Mouse (Mus musculus): ENCODE data around the gene Gpatch4.

Gpatch4 gene

DNA sequence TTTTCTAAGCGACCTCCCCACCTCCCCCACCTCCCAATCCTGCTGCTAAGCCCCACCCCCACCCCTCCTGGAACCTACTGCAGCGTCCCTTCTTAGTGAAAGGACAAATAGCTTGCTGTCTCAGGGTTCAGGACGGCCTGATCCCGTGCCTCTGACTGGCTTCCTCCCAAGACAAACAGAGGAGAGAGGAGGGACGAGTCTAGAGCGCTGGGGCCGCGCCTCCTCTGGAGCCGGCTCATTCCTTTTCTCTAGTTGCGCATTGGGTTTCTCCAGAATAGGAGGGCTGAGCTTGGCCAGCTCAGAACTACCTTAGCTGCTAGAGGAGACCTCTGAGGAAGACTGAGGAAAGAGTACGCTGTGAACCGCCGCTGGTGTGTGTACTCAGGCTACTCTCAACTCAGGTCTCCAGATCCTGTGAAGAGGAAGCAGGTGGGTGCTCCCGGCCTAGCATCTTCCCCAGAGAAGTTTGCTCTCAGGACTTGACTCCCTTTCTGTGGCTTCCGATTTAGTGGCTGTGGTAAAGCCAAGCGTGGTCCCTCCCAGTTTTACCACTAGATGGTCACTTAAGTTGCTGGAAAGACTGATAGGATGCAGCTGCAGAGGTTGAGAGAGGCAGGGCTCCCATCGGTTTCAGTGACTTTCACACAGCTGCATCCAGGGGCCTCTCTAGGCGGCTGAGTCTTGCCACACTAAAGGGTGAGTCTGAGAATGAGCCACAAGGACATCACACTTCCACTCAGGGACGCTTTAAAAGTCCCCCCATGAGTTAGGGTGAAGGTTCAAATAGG, 12.1 kb upstream of the Gpatch4 start:
- DNase-seq (ENCODE audit: low spot score) = peak; percentile 62

DNA sequence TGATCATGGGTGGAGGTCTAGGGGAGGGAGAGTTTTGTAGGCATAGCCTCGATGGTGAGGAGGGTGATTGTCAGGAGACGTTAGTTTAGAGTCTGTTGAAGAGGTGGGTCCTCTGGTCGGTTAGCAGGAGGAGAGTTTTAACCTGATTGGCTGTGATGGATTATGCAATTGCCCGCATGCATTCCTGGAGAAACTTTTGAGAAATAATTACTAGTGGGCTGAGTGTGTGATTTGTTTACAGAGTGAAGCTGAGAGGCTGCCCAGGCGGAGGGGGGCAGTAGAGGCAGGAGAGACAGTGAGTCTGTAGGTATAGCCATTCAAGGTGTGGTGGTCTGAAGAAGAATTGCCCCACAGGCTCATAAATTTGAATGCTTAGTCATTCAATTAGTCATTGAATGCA, 9.4 kb upstream of the Gpatch4 start:
- DNase-seq (ENCODE audit: low spot score) = no peak

DNA sequence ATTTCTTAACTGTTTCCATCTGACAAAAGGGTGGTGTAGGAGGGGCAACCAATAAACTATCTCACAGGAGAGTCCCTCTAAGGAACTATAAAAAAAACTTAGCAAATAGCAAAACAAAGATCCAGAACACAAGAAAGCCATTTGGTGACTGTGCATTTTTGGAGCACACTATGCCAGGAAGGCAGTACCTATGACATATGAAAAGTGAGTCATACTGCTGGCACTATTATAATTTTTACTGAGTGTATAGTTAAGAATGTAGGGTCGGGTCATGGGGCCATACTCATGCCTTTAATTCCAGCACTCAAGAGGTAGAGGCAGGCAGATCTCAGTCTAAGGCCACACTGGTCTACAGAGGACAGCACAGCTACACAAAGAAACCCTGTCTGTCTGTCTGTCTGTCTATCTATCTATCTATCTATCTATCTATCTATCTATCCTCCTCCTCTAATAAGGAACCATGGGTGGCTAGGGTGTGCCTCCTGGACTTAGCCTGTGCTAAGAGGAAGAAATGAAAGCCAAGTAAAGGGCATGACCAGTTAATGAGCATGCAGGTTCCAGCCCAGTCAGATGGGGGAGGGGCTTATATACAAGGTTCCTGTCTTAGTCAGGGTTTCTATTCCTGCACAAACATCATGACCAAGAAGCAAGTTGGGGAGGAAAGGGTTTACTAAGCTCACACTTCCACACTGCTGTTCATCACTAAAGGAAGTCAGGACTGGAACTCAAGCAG, 7.2 kb upstream of the Gpatch4 start:
- no peak for DNase-seq (ENCODE audit: low spot score)

DNA sequence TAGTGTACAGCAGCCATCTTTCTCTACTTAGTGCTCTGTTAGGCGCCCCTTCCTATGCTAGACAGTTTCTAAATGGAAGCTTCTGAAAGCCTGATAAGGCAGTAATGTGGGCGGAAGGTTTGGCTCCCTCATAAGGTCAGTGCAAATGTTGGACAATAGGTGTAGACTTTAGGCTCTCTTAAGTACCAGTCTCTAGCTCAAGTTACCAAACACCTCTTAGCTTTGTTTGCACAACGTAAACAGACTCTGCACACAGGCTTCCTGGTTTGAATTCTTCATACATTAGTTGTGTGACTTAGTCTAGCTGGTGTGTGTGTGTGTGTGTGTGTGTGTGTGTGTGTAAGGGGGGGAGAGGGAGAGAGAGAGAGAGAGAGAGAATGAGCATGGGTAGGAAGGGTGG, 6.6 kb downstream of the Gpatch4 start:
- DNase-seq (ENCODE audit: low spot score) = no peak

DNA sequence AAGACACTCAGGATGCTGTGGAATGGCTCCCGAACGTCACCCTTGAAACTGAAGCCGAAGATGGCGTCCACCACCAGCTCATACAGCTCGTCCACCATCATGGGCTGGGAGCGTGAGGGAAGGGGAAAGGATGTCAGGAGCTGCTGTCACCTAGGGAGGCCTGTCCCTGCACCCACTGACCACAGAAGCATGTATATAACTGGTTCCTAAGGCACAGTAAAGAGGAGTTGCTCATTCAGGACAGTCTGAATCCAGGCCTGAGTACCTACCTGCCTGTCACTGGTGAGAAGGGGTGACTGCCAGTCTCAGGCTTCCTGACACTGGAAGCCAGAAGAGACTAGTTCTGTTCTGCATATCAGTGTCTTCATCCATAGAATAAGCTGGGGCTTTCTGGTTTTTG, 14.1 kb downstream of the Gpatch4 start:
- DNase-seq (ENCODE audit: low spot score) = no peak

DNA sequence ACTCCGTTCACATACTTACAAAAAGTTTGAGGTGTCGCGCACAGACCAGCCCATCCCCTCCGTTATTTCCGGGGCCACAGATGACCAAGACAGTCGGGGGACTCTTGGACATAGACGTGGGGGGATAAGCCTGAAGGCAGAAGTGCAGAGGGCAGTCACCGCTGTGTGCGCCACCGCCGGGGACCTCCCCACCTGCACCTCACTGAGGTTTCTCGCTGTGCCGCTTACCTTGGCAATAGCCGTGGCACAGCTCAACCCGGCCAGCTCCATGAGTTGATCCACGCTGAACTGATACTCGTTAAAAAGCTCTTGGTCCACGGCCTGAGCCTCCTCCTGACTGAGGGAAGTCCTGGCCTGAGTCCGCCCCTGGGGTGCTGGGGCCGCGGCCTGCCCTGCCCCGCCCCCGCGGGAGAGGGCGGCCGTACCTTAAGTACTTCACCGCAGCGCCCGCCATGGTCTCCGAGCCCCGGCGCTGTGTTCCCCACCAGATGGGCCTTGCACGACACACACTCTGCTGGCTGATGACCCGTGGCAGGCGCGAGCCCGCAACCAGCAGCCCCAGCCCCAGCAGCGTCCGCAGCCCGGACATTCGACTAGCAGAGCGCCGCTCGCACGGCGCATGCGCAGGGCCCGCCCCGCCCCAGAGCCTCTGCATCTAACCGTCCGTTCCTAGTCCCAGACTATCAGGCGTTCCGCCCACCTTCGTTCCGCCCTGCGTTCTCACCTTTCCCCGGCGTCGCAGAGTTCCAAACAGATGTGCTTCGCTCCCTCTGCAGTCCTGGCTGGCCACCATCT, 15.2 kb downstream of the Gpatch4 start, which contains the start of gene Naxe:
TSS of gene Naxe (minus strand) at position 594 of the 795 bp plus-strand sequence.
- peak; percentile 83 for DNase-seq (ENCODE audit: low spot score)

DNA sequence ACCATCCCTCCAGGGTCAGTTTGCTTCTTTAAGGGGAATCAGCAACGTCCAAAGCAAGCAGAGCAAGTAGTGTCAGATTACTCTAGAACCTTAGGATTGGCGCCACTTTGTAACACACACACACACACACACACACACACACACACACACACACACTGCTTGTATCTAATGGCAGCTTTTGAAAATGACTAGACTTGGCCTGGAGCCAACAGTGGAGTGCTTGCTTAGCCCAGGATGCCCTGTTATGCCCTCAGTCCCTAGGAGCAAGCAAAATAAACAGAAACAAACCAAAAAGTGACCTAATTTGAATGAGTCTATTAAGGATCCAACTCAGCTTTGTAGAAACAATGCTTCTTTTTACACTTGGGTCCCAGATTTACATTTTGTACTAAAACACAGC, 25.5 kb downstream of the Gpatch4 start:
- DNase-seq (ENCODE audit: low spot score) = no peak

DNA sequence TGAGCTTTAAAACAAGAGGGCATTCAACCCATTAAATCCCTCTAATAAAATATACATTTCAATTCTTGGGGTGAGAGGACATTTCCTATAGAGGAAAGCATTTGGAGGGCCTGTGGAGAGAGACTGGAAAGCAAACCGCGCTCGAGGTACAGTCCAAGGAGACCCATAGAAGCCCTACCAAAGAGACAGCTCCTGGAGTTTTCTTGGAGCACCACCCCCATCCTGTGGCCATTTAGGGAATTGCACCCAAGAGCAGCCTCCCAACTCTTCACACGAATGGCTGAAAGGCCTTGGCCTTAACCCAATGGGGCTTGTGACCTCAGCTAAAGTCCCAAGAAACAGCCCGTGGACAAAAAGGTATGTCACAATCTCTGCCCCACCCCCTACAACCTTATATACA, 28.9 kb downstream of the Gpatch4 start:
- DNase-seq (ENCODE audit: low spot score) = peak; percentile 92

DNA sequence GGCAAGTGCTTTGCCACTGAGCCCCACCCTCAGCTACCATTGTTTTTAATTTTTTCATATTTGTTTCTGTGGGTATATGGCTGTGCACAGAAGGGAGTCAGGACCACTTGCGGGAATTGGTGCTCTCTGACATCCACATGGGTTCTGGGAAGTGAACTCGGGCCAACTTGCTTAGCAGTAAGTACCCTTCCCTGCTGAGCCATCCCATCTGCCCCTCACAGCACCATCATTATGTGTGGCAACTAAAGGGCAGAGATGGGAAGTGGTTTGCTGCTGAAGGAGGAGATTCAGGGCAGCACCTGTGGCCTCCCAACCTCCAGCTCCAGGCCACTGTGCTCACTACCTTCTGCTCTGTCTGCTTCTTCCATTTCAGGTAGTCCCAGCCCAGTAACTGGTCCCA, 30.7 kb downstream of the Gpatch4 start:
- DNase-seq (ENCODE audit: low spot score) = no peak

DNA sequence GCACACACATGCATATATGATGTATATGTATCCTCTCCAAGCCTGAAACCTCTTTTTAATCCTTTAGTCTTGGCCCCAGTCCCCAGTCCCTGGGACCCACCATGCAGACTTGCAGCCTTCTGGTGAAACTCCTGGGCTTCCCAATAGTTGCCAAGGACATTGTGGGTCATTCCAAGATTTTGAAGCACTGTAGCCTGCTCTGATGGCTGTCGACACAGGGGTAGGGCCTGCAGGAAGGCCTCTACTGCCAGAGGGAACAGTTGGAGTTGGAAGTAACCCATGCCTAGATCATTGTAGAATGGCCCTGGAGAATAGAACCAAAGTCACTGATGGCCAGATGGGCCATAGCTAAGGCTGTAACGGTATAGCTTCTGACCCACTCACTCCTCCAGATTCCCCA, 31.4 kb downstream of the Gpatch4 start:
- no peak for DNase-seq (ENCODE audit: low spot score)

DNA sequence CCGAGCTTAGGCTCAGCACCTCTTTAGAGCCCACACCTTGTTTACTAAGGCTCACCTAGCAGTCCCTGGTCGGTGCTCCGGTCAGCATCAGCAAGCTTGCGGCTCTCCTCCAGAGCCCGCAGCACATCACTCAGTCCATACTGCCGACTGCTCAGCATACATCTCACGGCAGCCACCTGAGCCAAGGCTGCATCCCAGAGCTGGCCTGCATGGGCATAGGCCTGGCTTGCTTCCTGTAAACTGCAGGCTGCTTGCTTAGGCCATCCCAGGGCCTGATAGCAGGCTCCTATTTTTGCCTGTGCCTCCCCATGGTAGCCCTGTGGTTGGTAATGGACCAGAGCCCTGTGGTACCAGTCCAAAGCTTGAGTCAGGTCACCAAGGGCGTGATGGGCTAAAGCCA, 31.9 kb downstream of the Gpatch4 start:
- no peak for DNase-seq (ENCODE audit: low spot score)

DNA sequence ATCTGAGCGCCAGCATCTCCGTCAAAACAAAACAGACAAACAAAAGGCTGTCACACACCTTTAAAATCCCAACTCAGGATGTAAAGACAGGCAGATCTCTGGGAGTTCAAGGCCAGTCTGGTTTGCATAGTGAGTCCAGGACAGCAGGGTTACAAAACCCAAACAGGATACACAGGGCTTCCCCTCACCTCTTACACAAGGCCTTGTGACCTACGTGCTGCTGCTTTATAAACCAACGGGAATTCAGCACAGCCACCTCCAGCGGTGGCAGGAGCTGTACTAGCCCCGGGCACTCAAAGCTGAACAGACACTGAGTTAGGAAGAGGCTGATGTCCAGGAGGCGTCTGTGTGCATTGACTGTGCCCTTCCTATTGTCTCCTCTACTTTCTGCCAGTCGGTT, 34.5 kb downstream of the Gpatch4 start:
- no peak for DNase-seq (ENCODE audit: low spot score)

DNA sequence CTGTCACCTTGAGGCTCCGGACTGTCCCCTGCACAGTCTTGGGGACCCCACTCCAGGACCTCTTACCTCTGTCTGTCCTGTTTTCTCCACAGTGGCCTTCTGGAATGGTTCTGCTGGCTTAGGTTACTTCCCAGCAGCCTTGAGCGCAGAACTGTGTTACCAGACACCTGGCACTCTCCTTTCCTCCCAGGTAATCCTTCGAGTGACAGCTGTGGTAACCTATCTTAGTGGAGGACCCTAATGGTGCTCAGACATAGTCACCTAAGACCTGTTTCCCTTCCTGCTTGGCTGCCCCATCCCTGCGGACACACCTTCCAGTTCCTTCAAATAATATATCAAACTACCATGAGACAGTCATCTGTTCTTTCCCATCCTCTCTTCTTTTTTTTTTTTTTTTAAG, 35.3 kb downstream of the Gpatch4 start, which contains the start of gene Ttc24:
TSS of gene Ttc24 (minus strand) at position 101 of the 400 bp plus-strand sequence.
- no peak for DNase-seq (ENCODE audit: low spot score)

DNA sequence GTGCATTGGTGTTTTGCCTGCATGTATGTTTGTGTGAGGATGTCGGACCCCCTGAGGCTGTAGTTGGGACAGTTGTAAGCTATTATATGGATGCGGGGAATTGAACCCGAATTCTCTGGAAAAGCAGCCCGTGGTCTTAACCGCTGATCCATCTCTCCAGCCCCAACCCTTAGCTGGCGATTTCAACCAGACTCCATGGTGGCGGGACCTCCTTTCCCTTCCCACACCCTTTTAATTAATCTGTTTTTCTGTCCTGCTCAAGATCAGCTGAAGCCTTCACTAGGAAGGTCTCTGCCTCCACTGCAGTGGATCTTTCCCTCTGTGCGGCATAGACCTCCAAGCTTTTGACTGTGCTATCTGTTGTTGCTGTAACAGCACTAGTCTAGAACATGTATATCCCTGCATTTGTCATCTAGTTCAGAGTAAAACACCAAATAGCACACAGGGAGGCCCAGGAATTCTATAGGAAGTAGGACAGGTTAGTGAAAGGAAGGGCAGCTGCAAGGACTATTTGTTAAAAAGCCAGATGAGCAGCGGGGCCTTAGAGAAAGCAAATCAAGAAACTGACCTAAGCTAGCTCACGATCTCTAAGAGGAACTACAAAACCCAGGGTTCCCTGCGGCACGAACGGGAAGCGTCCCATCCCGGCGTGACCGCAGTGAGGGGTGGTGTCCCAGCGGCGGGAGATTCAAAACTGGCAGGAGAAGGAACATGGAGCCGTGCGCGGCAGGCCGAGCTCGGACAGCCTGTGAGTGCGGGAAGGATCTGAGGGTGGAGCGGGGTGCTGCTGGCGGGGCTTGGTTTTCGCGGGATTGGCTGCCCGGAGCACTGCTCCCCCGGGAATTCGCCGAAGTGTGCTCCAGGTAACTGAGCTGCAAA, 38.7 kb downstream of the Gpatch4 start, which contains the start of gene Iqgap3:
TSS of gene Iqgap3 (plus strand) at position 627 of the 879 bp plus-strand sequence.
- peak; percentile 88 for DNase-seq (ENCODE audit: low spot score)

DNA sequence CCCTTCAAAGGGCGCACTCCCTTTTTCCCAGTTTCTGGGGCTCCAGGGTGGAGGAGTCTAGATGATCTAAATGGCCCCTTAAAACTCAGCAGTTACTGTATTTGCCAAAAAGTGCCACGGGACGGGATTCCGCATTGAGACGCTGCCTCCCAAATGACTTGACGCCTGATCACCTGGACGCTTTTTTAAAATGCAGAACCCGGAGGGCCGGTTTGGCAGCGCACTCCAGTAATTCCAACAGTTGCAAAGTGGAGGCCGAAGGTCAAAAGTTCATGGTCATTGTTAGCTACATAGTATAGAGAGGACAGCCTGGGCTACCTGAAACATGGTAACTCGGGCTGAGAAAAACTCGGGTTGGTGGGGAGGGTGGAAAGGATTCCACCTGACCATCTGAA, 39.3 kb downstream of the Gpatch4 start:
- DNase-seq (ENCODE audit: low spot score) = no peak

DNA sequence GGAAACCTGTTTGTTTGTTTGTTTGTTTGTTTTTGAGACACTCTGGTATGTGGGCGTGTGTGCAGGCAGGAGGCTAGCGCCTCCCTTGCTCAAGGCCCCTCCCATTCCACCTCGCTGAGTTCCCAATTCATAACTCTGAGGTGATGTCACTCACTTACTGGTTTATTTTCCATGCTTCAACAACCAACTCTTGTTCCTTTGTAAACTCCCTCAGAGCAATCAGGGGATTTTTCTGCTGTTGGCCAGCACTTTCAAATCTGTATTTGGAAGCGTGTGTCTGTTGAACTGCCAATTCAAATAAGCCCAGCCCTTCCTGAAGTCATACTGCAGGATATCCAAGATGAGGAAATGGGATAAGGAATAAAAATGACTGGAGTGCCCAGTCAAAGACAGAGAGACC, 39.8 kb downstream of the Gpatch4 start:
- DNase-seq (ENCODE audit: low spot score) = no peak

DNA sequence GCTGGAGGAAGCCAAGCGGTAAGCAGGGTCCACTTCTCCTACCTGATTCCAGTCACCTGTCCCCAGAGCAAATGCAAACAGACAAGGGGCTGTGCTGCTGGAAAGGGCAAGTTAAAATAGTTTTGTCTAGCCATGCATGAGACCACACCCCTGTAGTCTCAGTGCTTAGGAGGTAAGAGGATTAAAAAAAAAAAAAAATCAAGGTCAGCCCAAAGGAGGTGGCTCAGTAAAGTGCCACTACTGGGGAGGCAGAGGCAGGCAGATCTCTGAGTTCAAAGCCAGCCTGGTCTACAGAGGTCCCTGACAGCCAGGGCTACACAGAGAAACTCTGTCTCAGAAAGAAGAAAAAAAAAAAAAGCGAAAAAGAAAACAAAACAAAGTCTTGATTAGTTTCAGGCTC, 41.1 kb downstream of the Gpatch4 start:
- DNase-seq (ENCODE audit: low spot score) = no peak

DNA sequence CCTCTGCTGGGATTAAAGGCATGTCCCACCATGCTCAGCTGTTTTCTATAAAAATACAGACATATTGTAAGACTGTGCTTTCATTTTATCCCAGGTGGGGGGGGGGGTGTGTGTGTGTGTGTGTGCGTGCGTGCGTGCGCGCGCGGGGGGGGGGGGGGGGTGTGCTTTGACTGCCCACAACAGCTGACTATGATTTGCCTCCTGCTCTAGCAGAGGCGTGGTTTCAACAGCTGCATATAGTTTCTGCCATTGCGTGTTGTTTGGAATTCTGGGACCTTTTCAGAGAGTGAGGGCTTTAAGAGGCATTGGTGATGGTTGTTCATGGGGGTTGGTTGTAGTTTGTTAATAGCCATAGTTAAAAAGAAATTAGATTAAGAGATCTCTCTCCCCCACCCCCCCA, 42.6 kb downstream of the Gpatch4 start:
- DNase-seq (ENCODE audit: low spot score) = no peak

DNA sequence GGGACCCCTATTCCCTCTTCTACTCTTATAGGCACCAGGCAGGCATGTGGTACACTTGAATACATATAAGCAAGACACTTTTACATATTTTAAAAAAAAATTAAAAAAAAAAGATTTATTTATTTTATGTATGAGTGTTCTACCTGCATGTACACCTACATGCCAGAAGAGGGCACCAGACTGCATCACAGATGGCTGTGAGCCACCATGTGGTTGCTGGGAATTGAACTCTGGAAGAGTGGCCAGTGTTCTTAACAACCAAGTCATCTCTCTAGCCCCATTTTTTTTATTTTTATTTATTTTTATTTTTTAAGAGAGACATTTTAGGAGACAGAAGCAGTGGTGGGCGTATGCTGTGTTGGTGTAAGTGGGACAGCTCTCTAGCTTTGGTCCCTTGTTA, 44.8 kb downstream of the Gpatch4 start:
- DNase-seq (ENCODE audit: low spot score) = no peak

DNA sequence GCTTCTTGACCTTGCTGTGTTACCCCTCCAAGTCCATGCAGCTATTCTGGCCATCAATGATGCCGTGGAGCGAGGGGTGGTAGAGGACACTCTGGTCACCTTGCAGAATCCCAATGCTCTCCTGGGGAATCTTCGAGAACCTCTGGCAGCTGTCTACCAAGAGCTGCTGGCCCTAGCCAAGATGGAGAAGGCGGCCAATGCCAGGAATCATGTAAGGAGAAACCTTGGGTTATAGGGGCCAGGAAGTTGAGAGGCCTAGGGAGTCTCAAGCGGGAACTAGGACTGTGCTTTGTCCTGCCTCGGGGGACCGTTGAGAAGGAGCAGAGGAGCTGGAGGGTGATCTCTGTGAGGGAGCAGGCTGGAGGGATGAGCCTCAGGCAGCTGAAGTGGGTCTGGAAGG, 47.2 kb downstream of the Gpatch4 start:
- no peak for DNase-seq (ENCODE audit: low spot score)

DNA sequence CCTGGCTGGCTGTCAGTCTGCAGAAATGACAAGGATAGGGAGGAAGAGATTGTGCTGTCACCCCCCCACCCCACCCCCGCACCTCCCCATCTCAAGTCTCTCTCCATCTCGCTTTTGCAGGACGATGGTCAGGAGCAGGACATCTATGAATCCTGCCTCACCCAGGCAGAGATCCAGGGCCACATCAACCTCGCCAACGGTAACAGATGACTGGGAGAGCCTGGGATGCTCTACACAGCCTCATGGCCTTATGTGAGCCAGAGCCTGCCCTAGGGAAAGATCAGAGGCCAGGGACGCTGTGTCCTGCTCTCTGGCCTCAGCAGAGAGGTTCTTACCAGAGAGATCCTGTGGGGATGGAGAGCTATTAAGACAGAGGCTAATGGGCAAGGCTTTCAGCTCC, 47.7 kb downstream of the Gpatch4 start:
- DNase-seq (ENCODE audit: low spot score) = no peak

DNA sequence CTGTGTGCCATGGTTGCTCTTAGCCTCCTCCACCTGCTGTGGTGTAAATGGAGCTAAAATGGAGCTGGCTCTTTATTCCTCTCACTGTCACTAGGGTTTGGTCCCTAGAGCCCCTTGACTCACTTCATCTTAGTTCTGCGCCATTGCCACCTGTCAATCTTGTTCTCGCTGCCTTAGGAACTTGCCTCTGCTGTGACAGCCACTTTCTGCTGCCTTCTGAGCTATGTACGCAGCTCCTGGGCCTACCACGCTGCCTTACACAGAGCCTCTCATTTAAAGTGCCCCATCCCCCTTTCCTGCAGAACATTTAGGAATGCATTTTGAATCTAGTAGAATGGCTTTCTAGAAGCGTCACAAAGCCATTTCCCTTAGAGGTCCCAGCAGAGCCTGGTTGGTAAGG, 51.2 kb downstream of the Gpatch4 start:
- no peak for DNase-seq (ENCODE audit: low spot score)

Data from layer of hippocampus, adult 11-12 months (tissue).